Mouse (Mus musculus) gastrocnemius, postnatal 36 days (tissue): ENCODE measurements at regions not wholly inside any gene's neighbourhood (a gene's known extent, or its start where the extent isn't known, plus 50 kb on each side); places are given as distances from the start of the nearest gene placed in this dataset.

Source experiments
- DNase-seq, 2 experiments: peaks; one replicate each; pipeline ENCODE4 v3.0.0; 2022
- intact Hi-C: fragments of 180-260 bp; cut with DNase I; formaldehyde crosslinking; loops from one replicate; pipeline ENCODE4 v1.15.1; 2025

DNA sequence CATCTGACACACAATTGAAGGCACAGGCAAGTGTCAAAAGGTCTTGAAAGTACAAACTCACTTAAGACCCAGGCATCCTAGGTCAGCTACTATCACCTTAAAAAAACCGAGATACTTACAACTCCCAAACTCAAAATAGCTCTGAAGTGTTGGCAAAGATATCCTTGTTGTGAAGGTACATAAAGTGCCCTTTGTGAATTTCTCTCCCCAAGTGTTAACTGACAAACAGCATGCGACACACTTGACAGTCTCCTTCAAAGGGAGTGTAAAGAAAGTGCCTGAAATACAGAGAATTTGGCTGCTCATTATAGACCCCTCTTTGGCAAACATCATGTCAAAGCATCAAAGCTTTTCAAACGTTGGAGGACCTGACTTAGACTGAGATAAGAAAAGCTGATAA, 2634.2 kb downstream of the 9330182O14Rik start:
- intact Hi-C loops = no loop called here
- DNase-seq = no peak

DNA sequence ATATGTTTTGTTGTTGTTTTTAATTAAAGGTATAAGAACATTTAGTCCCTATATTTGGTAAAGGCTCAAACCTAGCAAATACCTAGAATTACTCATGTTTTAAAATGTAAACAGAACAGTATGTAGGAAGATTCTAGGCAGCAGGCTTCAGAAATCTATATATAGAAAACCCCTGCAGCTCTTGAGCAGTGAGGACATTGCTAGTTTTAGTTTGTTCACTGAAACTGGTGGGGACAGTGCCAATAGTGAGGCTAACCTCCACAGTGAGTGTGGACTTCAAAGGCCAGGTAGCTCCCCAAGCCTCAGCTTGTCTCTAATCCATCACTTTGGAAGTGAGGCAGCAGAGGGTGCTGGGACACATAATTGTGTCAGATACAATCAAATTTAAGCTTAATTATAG, 2645.7 kb downstream of the 9330182O14Rik start:
- no peak for DNase-seq
- intact Hi-C loops = no loop called here

DNA sequence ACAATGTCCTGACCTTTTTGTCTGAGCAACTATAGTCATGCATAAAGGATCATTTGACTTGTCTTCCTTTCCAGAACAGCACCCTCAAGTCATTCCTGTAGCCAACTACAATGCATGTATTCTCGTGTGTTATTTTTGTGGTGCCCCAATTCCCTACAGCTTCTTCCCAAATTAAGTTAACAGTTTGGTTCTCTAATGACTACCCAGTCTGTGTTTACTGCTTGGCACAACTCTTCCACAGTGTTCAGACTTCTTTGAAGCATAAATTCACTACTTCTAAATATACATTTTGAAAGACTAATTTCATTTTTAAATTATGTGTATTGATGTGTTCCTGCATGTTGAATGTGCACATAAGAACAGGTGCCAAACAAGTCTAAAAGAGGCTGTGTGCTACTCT, 2667.1 kb downstream of the 9330182O14Rik start:
- DNase-seq = no peak
- intact Hi-C loops = no loop called here

DNA sequence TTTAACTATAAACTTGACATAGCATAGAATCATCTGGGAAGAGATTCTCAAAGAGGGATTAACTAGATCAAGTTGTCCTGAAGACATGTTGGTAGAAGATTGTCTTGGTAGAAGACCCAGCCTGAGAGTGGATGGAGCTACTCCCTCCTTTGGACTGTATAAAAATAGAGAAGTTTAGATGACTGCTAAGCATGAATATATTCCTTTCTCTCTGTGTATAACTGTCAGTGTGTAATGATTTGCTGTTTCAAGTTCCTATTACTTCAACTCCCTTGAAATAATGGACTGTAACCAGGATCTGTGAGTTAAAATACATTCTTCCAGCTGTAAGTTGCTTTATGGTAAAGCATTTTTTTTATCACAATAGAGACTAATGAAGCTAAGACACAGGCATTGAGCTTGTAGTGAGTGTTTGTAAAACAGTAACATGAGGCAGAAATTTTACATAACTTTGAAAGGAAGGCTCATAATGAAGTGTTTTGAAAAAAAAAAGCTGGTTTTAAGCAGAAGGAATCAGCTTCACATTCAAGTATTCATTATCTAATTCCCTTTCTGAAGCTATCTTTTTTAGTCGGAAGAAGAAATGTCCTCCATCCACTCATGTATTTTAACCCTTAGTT, 2676.8 kb downstream of the 9330182O14Rik start:
- no peak for DNase-seq
- intact Hi-C loops = no loop called here

DNA sequence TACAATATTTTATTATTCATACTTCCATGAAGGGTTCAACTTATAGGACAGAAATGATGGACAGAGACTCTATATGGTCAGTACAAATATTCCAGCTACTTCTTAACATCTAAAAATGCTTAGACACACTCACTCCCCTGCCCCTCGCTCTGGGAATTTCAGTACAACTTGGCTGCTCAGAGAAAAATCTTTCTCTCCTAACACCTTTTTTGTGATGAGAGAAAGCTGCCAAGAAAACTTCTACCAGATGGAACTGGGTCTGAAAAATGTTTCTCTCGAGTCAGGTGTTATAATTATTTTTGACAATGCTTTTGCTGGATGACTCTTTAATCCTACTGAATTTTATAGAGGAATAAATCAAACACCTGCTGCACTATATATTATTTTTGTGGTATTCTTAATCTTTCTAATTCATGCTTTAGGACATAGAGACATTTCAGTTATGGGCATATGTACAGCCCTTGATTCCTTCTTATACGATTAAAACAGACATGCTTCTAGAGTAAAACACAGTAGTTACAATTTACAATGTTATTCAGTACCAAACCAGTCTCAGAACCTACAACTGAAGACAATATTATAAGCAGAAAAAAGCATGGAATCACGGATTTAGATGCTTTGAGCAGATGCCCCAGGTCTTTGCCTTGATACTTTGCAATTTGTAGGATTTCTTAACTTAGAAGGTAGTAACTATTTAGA, 2681.0 kb downstream of the 9330182O14Rik start:
- intact Hi-C loops = no loop called here
- DNase-seq = no peak

DNA sequence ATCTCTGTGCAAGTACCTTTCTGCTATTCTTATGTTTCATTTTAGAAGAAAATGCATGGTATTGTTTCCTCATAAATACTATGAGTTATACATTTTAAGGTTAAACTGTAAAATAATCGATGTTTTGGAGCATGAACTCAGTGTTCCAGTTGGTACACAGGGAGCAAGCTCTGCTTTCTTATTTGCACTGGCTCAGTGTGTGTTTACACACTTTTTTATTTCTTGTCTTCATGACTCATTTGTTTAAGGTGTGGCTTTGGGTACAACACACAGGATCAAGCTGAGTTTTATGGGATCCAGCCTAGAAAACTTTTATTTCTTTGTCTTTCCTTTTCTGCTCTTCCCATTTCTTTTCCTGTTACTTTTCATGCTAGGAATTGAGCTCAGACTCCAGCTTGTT, 2704.7 kb downstream of the 9330182O14Rik start:
- intact Hi-C loops = no loop called here
- no peak for DNase-seq

DNA sequence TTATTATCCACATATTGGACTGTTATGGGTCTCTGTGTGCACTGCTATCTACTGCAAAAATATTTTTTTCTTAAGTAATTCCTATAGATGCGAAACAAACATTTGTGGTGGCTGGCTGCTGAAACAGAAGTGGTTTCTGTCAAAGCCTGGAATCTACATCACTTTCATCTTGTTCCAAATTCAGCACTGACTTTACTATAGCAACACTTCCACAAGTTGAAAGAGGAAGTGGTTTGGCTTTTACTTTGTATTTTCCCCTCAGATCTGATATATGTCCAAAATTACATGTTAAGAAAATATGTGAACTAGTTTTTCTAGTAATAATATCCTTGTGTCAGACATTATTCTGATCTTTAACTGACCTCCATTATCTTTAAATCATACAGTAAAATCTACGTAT, 2715.8 kb downstream of the 9330182O14Rik start:
- intact Hi-C loops = no loop called here

DNA sequence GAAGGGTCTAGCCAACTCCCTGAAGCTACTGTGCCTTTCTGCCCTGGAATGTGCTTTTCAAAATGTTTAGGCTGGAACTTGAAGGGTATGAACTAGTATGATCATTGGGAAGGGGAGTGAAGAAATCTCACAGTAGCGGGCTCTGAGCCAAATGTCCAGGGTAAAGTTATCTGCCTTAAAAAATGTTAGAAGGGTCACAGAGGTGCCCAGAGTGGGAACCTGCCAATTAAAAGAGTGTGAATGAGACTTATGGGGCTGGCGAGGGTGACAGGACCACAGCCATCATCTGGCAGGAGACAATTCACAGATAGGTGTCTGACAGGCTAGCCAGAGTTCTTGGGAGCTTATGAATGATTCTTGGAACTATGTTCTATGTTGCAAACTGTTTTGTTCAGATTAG, 2738.3 kb downstream of the 9330182O14Rik start:
- intact Hi-C loops = no loop called here
- no peak for DNase-seq

More for the DNA sequence above, 2715.8 kb downstream of the 9330182O14Rik start:
- no peak for DNase-seq

DNA sequence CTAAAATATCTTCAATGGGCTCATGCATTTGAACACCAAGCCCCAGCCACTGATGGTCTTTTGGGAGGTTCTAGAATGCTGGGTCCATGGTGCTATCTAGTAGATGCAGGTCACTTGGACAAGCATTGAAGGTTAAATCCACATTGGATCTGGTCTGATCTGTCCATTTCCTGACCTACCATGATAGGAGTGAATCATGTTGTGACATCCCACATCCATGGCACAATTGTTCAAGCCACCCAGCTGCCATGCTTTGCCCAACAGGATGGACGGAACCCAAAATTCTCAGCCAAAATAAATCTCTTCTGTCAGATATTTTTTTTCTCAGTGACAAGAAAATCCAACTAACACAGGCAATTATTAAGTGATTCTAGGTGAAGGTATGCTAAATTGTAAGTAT, 2760.4 kb downstream of the 9330182O14Rik start:
- intact Hi-C loops = no loop called here
- DNase-seq = no peak

DNA sequence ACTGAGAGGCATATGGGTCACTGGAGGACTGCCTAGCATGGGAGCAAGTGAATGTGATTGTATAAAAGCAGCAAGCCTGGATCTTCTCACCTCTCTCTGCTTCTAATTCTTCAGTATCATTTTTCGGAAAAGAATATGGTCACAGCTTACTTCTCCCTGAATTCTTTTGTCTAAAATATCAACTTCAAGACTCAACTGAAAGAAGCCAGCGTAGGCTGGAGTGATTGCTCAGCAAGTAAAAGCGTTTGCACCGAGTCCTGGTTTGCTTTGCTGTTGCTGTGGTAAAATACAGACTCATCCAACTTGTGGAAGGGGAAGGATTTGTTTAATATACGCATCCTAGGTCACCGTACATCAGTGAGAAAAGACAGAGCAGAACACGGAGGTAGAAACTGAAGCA, 2765.9 kb downstream of the 9330182O14Rik start:
- no peak for DNase-seq
- intact Hi-C loops = no loop called here

DNA sequence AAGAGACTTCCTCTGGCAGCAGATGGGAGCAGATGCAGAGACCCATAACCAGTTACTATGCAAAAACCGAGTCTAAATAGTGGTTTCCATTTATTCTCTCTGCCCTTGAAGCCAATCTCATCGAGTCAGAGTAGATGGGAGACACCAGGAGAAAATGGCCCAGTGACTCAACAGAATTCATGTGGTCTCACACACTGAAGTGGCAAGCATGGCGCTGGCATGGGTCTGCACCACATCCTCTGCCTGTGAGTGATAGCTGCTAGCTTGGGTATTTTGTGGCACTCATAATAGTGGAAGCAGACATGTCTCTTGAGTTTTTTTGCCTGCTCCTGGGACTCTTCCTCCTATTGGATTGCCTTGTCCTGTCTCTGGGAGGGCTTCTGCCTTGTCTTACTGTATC, 2767.6 kb downstream of the 9330182O14Rik start:
- DNase-seq = no peak
- intact Hi-C loops = no loop called here

DNA sequence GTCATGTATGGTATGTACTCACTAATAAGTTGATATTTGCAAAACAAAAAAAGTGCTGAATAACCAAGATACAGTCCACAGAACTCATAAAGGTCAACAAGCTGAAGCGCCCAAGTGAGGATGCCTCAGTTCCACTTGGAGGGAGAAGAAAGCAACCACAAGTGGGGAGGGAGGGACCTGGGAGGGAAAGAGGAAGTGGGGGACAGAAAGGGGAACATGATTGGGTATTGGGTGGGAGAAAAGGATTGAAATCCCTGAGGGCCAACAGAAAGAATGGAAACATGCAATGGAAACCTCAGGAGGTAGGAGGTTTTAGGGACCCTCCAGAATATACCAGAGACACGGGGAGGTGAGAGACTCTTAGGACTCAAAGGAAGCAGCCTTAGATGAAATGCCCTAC, 2777.2 kb downstream of the 9330182O14Rik start:
- intact Hi-C loops = no loop called here
- DNase-seq = no peak

DNA sequence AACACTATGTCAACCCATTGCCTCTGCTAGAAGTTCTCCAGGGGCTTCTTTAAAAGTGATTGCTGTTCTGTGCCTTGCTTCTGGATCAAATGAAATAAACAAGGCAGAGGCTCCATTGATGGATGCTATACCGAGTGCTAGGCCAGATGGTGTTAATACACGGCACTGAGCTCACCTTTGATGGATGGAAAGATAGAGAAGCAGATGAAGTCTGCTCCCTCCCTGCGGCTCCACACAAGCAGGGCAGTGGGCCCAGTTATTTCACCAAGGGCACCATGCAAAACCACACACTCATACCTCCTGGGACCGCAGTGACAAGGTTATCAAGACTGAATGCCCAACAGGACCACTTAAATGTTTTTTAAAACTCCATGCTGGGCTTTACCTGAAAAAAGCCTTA, 2778.7 kb downstream of the 9330182O14Rik start:
- no peak for DNase-seq
- intact Hi-C loops = no loop called here

DNA sequence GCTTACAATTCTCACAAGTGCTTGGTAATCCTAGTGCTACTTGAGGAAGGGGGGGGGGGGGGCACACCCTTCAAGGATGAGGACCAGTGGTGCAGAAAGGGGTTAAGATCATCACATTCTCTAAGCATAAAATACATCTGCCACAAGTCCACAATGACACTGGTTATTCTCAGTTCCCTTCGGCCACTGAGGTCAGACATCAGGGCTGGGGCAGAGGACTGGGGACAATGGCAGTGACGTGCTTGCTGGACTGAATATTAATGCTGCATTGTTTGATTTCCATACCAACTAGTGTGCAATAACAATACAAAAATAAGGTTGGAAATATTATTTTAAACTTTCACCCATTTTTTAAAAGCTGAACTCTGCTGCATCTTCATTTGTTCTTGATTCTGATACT, 2779.1 kb downstream of the 9330182O14Rik start:
- no peak for DNase-seq
- intact Hi-C loops = no loop called here

DNA sequence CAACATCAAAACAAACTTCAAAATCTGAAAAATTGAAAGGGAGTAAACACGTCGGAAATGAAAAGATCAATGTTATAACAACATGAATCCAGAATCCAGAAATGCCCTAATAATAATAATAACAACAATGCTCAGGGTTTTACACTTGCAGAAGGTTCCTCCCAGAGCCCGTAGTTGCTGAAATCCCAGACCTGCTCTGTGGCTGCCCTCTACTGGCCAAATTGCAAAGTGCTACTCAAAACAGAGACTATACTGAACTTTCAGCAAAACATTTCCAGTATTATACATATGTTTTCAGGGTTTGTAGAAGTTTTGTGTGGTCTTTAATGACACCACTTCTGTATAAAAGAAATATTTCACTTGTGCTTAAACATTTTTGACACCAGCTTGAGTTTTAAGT, 2779.9 kb downstream of the 9330182O14Rik start:
- intact Hi-C loops = no loop called here
- DNase-seq = peak in 1 of 2 experiments; percentile 12

DNA sequence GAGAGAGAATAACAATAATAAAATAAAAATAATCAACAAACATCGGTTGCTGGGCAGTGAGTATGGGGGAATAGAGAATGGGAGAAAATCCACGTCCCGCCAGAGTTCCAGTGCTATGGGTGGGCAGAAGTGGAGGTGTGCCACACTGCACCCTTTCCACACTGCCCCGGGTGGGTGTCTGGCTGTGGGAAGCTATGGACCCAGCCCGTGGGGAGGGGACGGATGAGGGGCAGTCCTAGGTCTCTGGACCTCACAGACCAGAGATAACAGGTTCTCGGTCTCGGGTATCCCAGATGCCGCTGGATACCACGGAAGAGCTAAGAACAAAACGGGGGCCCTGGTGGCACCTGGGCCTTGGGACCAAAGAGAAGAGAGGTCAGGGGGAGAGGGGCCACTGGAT, 2781.0 kb downstream of the 9330182O14Rik start:
- intact Hi-C loops = no loop called here
- no peak for DNase-seq

DNA sequence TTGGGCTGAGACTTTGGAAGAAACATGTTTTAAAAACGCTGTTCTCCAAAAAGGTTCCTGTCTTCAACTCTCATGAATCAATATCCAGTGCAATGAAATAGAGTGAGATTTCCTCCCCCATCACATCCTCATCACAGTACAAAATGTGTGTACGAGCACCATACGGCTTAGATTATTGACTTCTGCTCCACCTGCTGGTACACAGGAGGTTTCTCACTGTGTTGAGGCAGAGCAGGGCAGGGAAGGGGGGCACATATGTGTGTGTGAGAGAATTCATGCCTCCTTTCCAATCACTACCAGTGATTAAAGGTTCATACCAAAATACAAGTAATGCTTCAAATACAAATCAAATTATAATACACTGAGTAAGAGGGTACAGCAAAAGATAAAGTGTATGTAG, 2787.5 kb downstream of the 9330182O14Rik start:
- no peak for DNase-seq

DNA sequence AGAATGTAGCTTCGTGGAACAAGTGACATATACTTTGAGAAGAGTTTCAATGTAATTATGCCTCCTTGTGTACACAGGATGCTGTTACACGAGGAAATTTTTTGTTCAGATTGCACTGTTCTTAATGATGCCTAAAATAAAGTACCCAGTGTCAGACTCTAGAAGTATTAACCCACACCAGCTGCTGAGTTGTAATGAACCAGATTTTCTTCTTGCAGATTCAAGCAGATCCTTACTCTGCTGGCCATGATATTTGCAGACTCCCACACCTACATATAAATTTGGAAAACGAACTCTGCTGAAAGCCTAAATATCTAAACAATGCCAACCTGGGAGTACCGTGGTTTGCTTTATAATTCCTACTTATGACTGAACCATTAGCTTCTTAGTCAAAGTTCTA, 2794.2 kb downstream of the 9330182O14Rik start:
- intact Hi-C loops = no loop called here
- DNase-seq = no peak

More for the DNA sequence above, 2787.5 kb downstream of the 9330182O14Rik start:
- intact Hi-C loops = no loop called here

DNA sequence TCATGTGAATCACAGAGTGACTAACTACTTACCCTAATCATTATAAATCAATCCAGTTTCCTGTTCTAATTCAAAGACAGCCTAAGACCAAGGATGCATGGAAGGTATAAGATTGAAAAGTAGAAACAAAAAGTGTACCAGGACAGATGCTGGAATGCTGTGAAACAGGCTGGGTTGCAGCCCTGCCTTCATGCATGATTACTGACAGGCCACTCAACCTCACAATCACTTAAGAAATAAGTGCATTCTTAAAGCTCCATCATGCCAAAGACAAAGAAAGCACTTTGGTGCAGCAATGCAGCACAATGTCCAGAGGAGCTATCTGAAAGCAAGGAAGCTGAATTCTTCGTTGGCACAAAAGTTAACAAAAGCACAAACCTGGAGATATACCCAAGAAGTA, 2810.4 kb downstream of the 9330182O14Rik start:
- intact Hi-C loops = no loop called here
- DNase-seq = no peak

DNA sequence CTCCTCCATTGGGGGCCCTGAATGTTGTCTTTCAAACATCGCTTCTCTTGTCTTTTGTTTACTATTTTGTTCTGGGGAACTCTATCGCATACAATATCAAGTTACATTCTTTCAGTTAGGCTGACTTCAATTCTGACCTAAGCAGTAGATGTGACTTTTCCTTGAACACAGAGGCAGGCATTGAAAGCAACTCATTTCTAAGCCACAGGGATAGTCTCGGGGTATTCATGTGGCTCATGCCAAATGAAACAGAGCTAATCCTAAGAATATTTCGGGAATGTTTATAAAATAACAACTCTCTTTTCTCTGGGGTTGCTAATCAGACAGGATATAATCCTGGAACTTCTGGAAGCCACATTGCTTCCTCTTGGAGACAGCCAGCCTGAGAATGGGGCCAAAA, 2821.0 kb downstream of the 9330182O14Rik start:
- intact Hi-C loops = no loop called here
- no peak for DNase-seq

DNA sequence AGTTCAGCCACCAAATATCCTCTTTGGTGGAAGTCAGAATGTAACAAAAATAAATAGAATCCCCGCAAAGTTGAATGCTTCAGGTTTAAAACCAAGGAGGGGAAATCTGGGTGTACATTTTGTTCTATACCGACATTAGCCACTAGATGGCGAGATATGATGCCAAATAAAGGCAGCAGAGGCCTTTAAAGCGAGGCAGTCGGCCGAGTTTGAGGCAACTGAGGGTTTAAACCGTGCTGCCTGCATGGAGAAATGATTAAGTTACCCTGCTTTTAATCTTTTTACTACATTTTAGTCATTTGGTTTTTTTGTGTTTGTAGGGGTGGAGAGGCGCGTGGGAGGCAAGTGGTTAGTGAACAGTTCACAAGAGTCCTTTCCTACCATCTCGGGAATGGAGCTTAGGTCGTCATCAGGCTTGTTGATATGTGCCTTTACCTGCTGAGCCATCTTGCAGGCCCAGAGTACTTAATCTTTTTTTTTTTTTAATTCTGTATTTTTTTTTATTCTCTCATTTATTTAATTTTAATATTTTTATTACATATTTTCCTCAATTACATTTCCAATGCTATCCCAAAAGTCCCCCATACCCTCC, 2828.7 kb downstream of the 9330182O14Rik start:
- DNase-seq = peak in 1 of 2 experiments; percentile 23
- intact Hi-C loops = no loop called here

DNA sequence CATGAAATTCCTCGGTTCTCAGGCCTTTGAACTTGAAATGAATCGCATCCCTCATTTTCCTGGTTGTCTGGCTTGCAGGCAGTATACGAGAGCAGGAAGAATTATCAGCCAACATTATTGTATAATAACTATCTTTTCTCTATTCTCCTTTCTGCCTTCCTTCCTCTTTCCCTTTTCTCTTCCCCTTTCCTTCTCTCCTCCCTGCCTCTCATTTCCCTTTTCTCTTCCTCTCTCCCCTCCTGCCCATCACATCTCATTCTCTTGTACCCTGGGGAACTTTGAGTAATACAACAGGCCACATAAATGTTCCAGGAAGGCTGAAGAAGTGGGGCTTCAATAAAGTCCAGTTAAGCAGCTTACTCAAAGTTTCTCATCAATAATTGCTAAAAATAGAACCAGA, 2831.1 kb downstream of the 9330182O14Rik start:
- intact Hi-C loops = no loop called here
- no peak for DNase-seq
